Mouse (Mus musculus) MEL (cell line): Measurements from ENCODE around the gene Tmprss13. TPM values are rescaled to one million over a fixed set of nuclear protein-coding genes. Genes with fewer than 3 reads are reported as not detected.

Experiments used
- DNase-seq: peaks from one replicate; pipeline ENCODE4 v3.0.0; 2011; ENCODE audit warnings: low read depth, low spot score
- H3K27ac ChIP-seq: 2 replicates; pipeline ENCODE4 v1.5.1; 2012; ENCODE audit warnings: low read depth, mild to moderate bottlenecking, control low read depth, low read length, moderate library complexity; ENCODE audit not compliant: control insufficient read depth
- H3K27me3 ChIP-seq, 2 experiments: fragments of 150-350 bp in 1 of 2; sonication (generic) in 1 of 2; 2 replicates each; pipeline ENCODE4 v1.6.1; 2012; ENCODE audit warnings: low read length in 2 of 2, mild to moderate bottlenecking in 2 of 2, improper control_type of control experiment in 1 of 2, moderate library complexity in 1 of 2; ENCODE audit not compliant: insufficient read depth in 2 of 2, control insufficient read depth in 1 of 2
- H3K36me3 ChIP-seq, 2 experiments: 2 replicates each; pipeline ENCODE4 v1.6.1; 2012 to 2014; ENCODE audit warnings: low read length in 2 of 2, improper control_type of control experiment in 1 of 2, inconsistent platforms in 1 of 2, mild to moderate bottlenecking in 1 of 2; ENCODE audit not compliant: insufficient read depth in 2 of 2, control insufficient read depth in 1 of 2
- H3K4me1 ChIP-seq, 2 experiments: fragments of 150-350 bp in 1 of 2; sonication (generic) in 1 of 2; 2 replicates each; pipeline ENCODE4 v1.6.1; 2012; ENCODE audit warnings: low read length in 2 of 2, improper control_type of control experiment in 1 of 2, mild to moderate bottlenecking in 1 of 2; ENCODE audit not compliant: insufficient read depth in 2 of 2, control insufficient read depth in 1 of 2
- H3K4me3 ChIP-seq, 2 experiments: fragments of 150-350 bp in 1 of 2; sonication (generic) in 1 of 2; 2 replicates each; pipeline ENCODE4 v1.5.1; 2012; ENCODE audit warnings: low read depth in 2 of 2, low read length in 2 of 2, mild to moderate bottlenecking in 2 of 2, moderate library complexity in 2 of 2, control low read depth in 1 of 2, improper control_type of control experiment in 1 of 2; ENCODE audit not compliant: control insufficient read depth in 1 of 2, insufficient read depth in 1 of 2
- H3K79me2 ChIP-seq: 2 replicates; pipeline ENCODE4 v1.6.1; 2012; ENCODE audit warnings: mild to moderate bottlenecking, low read length, moderate library complexity; ENCODE audit not compliant: control insufficient read depth, poor library complexity, insufficient read depth
- H3K9ac ChIP-seq: 2 replicates; pipeline ENCODE4 v1.6.1; 2012; ENCODE audit warnings: low read depth, mild to moderate bottlenecking, control low read depth, low read length, moderate library complexity; ENCODE audit not compliant: control insufficient read depth, poor library complexity, severe bottlenecking
- H3K9me3 ChIP-seq: fragments of 150-350 bp; sonication (generic); replicated peaks from 2 replicates; pipeline ENCODE4 v1.6.1; 2012; ENCODE audit warnings: mild to moderate bottlenecking, low read length, improper control_type of control experiment, moderate library complexity; ENCODE audit not compliant: insufficient read depth
- BHLHE40 ChIP-seq: IDR thresholded peaks from 2 replicates; pipeline ENCODE4 v1.6.1; 2012; ENCODE audit warnings: low read depth, mild to moderate bottlenecking, inconsistent platforms, low read length, improper control_type of control experiment, borderline replicate concordance
- CHD2 ChIP-seq: IDR thresholded peaks from 2 replicates; pipeline ENCODE4 v1.6.1; 2011; ENCODE audit warnings: low read length, improper control_type of control experiment
- E2F4 ChIP-seq: IDR thresholded peaks from 2 replicates; pipeline ENCODE4 v1.6.1; 2011; ENCODE audit warnings: low read depth, low read length, improper control_type of control experiment, borderline replicate concordance
- ELF1 ChIP-seq: IDR thresholded peaks from 2 replicates; pipeline ENCODE4 v1.6.1; 2014; ENCODE audit warnings: low read depth, mild to moderate bottlenecking, inconsistent platforms, low read length, improper control_type of control experiment, moderate library complexity
- GABPA ChIP-seq: IDR thresholded peaks from 2 replicates; pipeline ENCODE4 v1.6.1; 2012; ENCODE audit warnings: low read depth, mild to moderate bottlenecking, inconsistent platforms, low read length, improper control_type of control experiment, moderate library complexity
- HCFC1 ChIP-seq: IDR thresholded peaks from 2 replicates; pipeline ENCODE4 v1.6.1; 2012; ENCODE audit warnings: low read depth, mild to moderate bottlenecking, inconsistent platforms, low read length, improper control_type of control experiment, moderate library complexity
- KAT2A ChIP-seq: conservative IDR thresholded peaks from 2 replicates; pipeline ENCODE4 v1.6.1; 2012; ENCODE audit warnings: low read depth, low read length, improper control_type of control experiment, inconsistent platforms
- MAZ ChIP-seq: IDR thresholded peaks from 2 replicates; pipeline ENCODE4 v1.6.1; 2012; ENCODE audit warnings: low read depth, mild to moderate bottlenecking, inconsistent platforms, low read length, improper control_type of control experiment
- MXI1 ChIP-seq: IDR thresholded peaks from 2 replicates; pipeline ENCODE4 v1.6.1; 2011; ENCODE audit warnings: mild to moderate bottlenecking, low read depth, low read length, improper control_type of control experiment
- MYB ChIP-seq: IDR thresholded peaks from 2 replicates; pipeline ENCODE4 v1.6.1; 2011; ENCODE audit warnings: mild to moderate bottlenecking, low read depth, low read length, improper control_type of control experiment
- NRF1 ChIP-seq: IDR thresholded peaks from 2 replicates; pipeline ENCODE4 v1.6.1; 2014; ENCODE audit warnings: low read depth, mild to moderate bottlenecking, inconsistent platforms, low read length, improper control_type of control experiment, moderate library complexity; ENCODE audit not compliant: poor library complexity, insufficient read depth, severe bottlenecking
- POLR2AphosphoS2 ChIP-seq: IDR thresholded peaks from 2 replicates; pipeline ENCODE4 v1.6.1; 2011; ENCODE audit warnings: low read length, improper control_type of control experiment
- POLR2AphosphoS5 ChIP-seq: IDR thresholded peaks from 2 replicates; pipeline ENCODE4 v1.6.1; 2012; ENCODE audit warnings: low read depth, borderline replicate concordance, mild to moderate bottlenecking, inconsistent platforms, low read length, moderate library complexity, mixed read lengths
- RCOR1 ChIP-seq: IDR thresholded peaks from 2 replicates; pipeline ENCODE4 v1.6.1; 2012; ENCODE audit warnings: low read depth, mild to moderate bottlenecking, inconsistent platforms, low read length, improper control_type of control experiment
- SMC3 ChIP-seq: IDR thresholded peaks from 2 replicates; pipeline ENCODE4 v1.6.1; 2011; ENCODE audit warnings: low read depth, low read length, improper control_type of control experiment
- TAL1 ChIP-seq: IDR thresholded peaks from 2 replicates; pipeline ENCODE4 v1.6.1; 2012; ENCODE audit warnings: mild to moderate bottlenecking, inconsistent platforms, low read length, moderate library complexity, mixed read lengths
- UBTF ChIP-seq: IDR thresholded peaks from 2 replicates; pipeline ENCODE4 v1.6.1; 2012; ENCODE audit warnings: low read depth, mild to moderate bottlenecking, inconsistent platforms, low read length, improper control_type of control experiment, moderate library complexity, borderline replicate concordance; ENCODE audit not compliant: insufficient read depth
- USF2 ChIP-seq, 2 experiments: IDR thresholded peaks; 2 replicates each; pipeline ENCODE4 v1.6.1; 2011 to 2012; ENCODE audit warnings: improper control_type of control experiment in 2 of 2, low read length in 2 of 2, borderline replicate concordance in 1 of 2, inconsistent platforms in 1 of 2, low read depth in 1 of 2, mild to moderate bottlenecking in 1 of 2; ENCODE audit not compliant: insufficient read depth in 1 of 2
- ZKSCAN1 ChIP-seq: IDR thresholded peaks from 2 replicates; pipeline ENCODE4 v1.6.1; 2012; ENCODE audit warnings: low read depth, mild to moderate bottlenecking, inconsistent platforms, low read length, improper control_type of control experiment, moderate library complexity
- ZMIZ1 ChIP-seq: IDR thresholded peaks from 2 replicates; pipeline ENCODE4 v1.6.1; 2012; ENCODE audit warnings: low read depth, mild to moderate bottlenecking, inconsistent platforms, low read length, improper control_type of control experiment, moderate library complexity
- polyA plus RNA-seq, 2 experiments: library from polyadenylated mRNA; stranded (reverse) in 1 of 2; unstranded in 1 of 2; fragments of >175 nt in 1 of 2; fragments of >200 nt in 1 of 2; gene quantifications; 2 replicates each; pipeline versions ENCODE4 v1.2.1 to v1.2.4; 2012; ENCODE audit warnings: low replicate concordance in 2 of 2, low read depth in 1 of 2; ENCODE audit not compliant: insufficient read length in 2 of 2, insufficient read depth in 1 of 2, missing spikeins in 1 of 2
- total RNA-seq: library from RNA; depleted of rRNA; stranded (reverse); fragments of 300-350 nt; gene quantifications from 2 replicates; pipeline ENCODE4 v1.2.3, GENCODE M21; 2012

Gene Tmprss13
- total and polyA plus RNA-seq, 3 experiments = not detected

DNA sequence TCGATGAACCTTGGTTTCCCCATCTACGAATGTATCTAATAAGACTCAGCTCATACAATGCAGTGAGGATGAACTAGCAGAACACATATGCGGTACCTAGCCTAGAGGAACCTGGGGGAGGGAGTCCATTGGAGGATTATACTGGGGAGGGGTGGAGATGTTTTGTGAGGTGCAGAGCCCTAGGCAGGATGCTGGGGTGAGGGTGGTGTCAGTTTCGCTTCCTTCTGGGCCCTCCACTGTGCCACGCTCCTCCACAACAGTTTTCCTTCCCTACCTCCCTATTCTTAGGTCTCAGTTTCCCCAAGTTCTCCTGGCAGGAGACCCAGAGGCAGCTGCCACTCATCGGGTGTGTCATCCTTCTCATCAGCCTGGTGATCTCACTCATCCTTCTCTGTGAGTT, 10.7 kb downstream of the Tmprss13 start:
- no peak overlapping the region for H3K4me3 ChIP-seq
- peaks cover 0 to 2% of the 10 kb centered on the region in 2 experiments; a peak in 2 of 4 replicates for H3K27me3 ChIP-seq
- H3K27ac ChIP-seq = no peak overlapping the region
- TF ChIP-seq USF2 (IDR thresholded peaks at IDR 0.05; ENCODE audit: borderline replicate concordance in 1 of 2, insufficient read depth in 1 of 2, low read depth in 1 of 2, low read length in 2 of 2) = no peak
- TF ChIP-seq TAL1 = no peak
- TF ChIP-seq GABPA = no peak
- no peak for TF ChIP-seq BHLHE40
- TF ChIP-seq CHD2 = no peak
- no peak for TF ChIP-seq POLR2AphosphoS2
- no peak for TF ChIP-seq E2F4
- TF ChIP-seq MYB = no peak
- TF ChIP-seq RCOR1 = no peak
- TF ChIP-seq SMC3 = no peak
- TF ChIP-seq MAZ = no peak
- no peak for TF ChIP-seq ELF1
- H3K79me2 ChIP-seq = no peaks in the 10 kb centered on the region
- no peak for DNase-seq
- H3K9ac ChIP-seq = no peak overlapping the region
- H3K4me1 ChIP-seq = no peaks in the 10 kb centered on the region
- H3K36me3 ChIP-seq = no peaks in the 10 kb centered on the region
- H3K9me3 ChIP-seq = no peaks in the 10 kb centered on the region

DNA sequence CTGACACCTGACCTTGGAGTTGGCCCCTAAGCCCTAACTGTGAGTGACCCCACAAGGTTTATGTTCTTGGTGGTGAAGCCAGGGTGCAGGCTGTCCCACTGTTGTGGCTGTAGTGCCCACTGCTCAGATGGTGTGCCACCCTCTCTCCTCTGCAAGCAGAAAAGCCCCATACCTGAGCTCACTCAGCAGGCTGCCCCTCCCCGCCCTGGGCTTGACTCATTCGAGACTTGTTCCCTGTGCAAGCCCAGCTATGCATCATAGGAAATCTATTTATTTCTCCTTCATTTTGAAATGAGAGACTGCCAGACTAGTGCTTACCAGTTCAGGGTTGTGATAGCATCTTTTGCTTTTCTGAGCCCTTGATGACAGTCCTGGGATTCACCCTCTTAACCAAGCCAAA, 18.5 kb downstream of the Tmprss13 start:
- no peak for TF ChIP-seq TAL1
- no peak for TF ChIP-seq KAT2A
- no peak for TF ChIP-seq MAZ
- no peak for TF ChIP-seq HCFC1
- TF ChIP-seq POLR2AphosphoS2 = no peak
- TF ChIP-seq SMC3 = no peak
- no peak for TF ChIP-seq GABPA
- TF ChIP-seq ZMIZ1 = no peak
- no peak for TF ChIP-seq MXI1
- TF ChIP-seq UBTF = no peak
- no peak for TF ChIP-seq POLR2AphosphoS5
- no peak for TF ChIP-seq ZKSCAN1
- no peak for TF ChIP-seq BHLHE40
- no peak for TF ChIP-seq NRF1
- Histone ChIP-seq H3K9me3 (no peaks in the 10 kb centered on the region), H3K4me1 (no peaks in the 10 kb centered on the region), H3K27me3 (peaks cover 0 to 2% of the 10 kb centered on the region in 2 experiments; a peak in 2 of 4 replicates), H3K9ac (no peak overlapping the region), H3K27ac (no peak overlapping the region), H3K36me3 (no peaks in the 10 kb centered on the region), H3K4me3 (no peak overlapping the region), H3K79me2 (no peaks in the 10 kb centered on the region)
- DNase-seq = no peak
